Mouse (Mus musculus) olfactory bulb, adult 2 months (tissue): ENCODE data around the gene Zfp408. TPM values are rescaled to one million over a fixed set of nuclear protein-coding genes. Genes with fewer than 3 reads are reported as not detected.

Experiments used
- H3K27ac ChIP-seq: fragments of 200-500 bp; 2 replicates; pipeline ENCODE4 v1.5.1; 2012; ENCODE audit warnings: low read depth, low read length; ENCODE audit not compliant: insufficient read depth
- H3K4me1 ChIP-seq: fragments of 200-500 bp; 2 replicates; pipeline ENCODE4 v1.6.1; 2012; ENCODE audit warnings: low read length; ENCODE audit not compliant: control insufficient read depth, insufficient read depth
- H3K4me3 ChIP-seq: fragments of 200-500 bp; 2 replicates; pipeline ENCODE4 v1.5.1; 2012; ENCODE audit warnings: mild to moderate bottlenecking, low read depth, low read length, moderate library complexity; ENCODE audit not compliant: insufficient read depth
- CTCF ChIP-seq: fragments of 200-500 bp; IDR thresholded peaks from 2 replicates; pipeline ENCODE4 v1.5.1; 2012; ENCODE audit warnings: low read depth, mild to moderate bottlenecking, low read length, moderate library complexity; ENCODE audit not compliant: insufficient read depth
- POLR2A ChIP-seq: fragments of 200-500 bp; IDR thresholded peaks from 2 replicates; pipeline ENCODE4 v1.6.1; 2012; ENCODE audit warnings: mild to moderate bottlenecking, low read depth, low read length, moderate library complexity; ENCODE audit not compliant: insufficient read depth
- WGBS: fragments of 180-500 bp; shearing (Covaris S2); methylation state at CpG from one replicate; pipeline ENCODE4 v1.1.7; 2018; 5-methylcytosine and 5-hydroxymethylcytosine counted together
- polyA plus RNA-seq: library from polyadenylated mRNA; stranded (reverse); fragments of >200 nt; gene quantifications from 2 replicates; pipeline ENCODE4 v1.2.4, GENCODE M21; 2012; ENCODE audit warnings: low replicate concordance; ENCODE audit not compliant: missing spikeins, insufficient read depth, insufficient read length

The Zfp408 gene
- polyA plus RNA-seq, 1 experiment, result not detected

DNA sequence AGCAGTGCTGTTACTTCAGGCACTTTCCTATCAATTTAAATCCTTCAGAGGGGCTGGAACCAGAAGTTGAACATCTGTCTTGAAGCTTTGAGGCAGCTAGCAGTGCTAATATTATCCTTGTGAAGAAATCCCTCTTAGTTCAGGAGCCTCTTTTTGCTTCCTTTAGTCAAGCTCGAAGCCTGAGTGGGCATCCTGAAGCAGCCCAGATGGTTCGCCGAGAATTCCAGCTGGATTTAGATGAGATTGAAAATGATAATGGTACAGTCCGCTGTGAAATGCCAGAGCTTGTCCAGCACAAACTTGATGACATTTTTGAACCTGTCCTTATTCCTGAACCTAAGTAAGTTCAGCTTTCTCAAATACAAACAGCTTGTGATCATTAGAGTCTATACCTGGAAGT is 49.1 kb downstream of the Zfp408 start:
- 95% methylated on average over 4 of the region's 4 CpGs for WGBS
- TF ChIP-seq POLR2A (no peak), CTCF (no peak)
- Histone ChIP-seq H3K4me1 (no peaks in the 10 kb centered on the region), H3K27ac (no peak overlapping the region), H3K4me3 (no peak overlapping the region)

Other genes starting within 250 kb of the Zfp408 start
- not detected in 2 replicates for gene 1110051M20Rik, start 205.1 kb downstream of the Zfp408 start, polyA plus RNA-seq
- not detected in 2 replicates for gene Lrp4, start 192.3 kb downstream of the Zfp408 start, polyA plus RNA-seq
- gene Ckap5, start 123.0 kb downstream of the Zfp408 start, polyA plus RNA-seq, result 291 and 393 TPM in 2 replicates
- not detected in 2 replicates for gene F2, start 13.4 kb downstream of the Zfp408 start, polyA plus RNA-seq
- 160 TPM in 1 of 2 replicates, not detected in the other for gene Arhgap1, start 69 bp upstream of the Zfp408 start, polyA plus RNA-seq
- gene Atg13, start 60.8 kb upstream of the Zfp408 start, polyA plus RNA-seq, result not detected in 2 replicates
- gene Harbi1, start 61.1 kb upstream of the Zfp408 start, polyA plus RNA-seq, result not detected in 2 replicates
- gene Ambra1, start 80.3 kb upstream of the Zfp408 start, polyA plus RNA-seq, result not detected in 2 replicates